Mouse (Mus musculus) mouse embryonic stem cell (cell line): Measurements from ENCODE around the gene Sv2c.

Source experiments
- in situ Hi-C, 2 experiments: fragments of 300-500 bp; cut with MboI; formaldehyde crosslinking; loops; 1 replicate in 1 of 2; 3 replicates in 1 of 2; pipeline ENCODE4 v1.14.3; 2019 to 2020; ENCODE audit warnings: low sequenced_read_pairs in 2 of 2, low pct_unique_long_range_greater_than_20kb in 1 of 2, mixed read lengths in 1 of 2; ENCODE audit not compliant: unreplicated experiment in 1 of 2

Gene Sv2c

DNA sequence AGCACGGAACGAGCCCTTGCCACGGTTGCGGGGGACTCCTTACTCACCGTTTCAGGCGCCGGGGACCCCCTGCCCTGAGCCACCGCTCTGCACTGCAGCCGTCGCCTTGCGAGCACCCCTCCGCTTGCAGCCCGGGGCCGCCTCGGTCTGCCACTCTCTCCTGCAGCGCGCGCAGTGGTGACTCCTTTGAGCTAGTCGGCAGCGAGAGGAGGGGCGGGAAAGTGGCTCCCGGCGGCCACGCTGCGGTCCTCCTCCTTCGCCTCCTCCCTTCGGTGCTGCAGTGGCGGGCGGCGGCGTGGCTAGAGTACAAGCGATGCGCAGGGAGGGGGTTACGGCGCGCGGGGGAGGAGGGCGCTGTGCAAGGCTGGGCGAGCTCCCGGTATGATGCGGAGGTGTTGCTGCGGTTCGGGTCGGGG is at the start of gene Sv2c:
Gene Sv2c (minus strand): TSS at position 177 of the 416 bp plus-strand sequence.
- in situ Hi-C loops: no loop called here

- in situ Hi-C loops: no loop called here
Measured at GRCm38 (mm10) chr13:96180671-96181161, 48.3 kb upstream of the Sv2c start.

GRCm38 (mm10) chr13:96175591-96176212 is 43.3 kb upstream of the Sv2c start:
- in situ Hi-C loops: no loop called here

DNA sequence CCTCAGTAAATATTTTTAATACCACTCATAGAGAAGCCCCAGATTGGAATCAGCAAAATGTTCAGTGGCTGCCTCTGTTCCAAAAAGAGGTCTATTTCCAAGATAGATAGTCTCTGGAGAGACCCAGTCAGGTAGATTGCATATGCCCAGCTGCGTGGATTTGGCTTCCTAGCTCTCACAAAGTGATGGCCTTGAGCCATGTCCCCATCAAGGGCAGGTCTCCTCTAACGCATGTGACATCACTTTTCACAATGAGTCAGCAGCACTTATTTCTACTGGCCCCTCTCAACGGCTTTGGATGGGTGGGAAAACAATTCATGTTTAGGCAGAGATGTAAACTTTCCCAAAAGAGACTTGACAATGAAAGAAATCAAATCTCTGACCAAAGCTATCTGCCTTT is 41.3 kb upstream of the Sv2c start:
- in situ Hi-C loops: no loop called here

- in situ Hi-C loops: no loop called here
Measured at GRCm38 (mm10) chr13:96172290-96172689, 39.9 kb upstream of the Sv2c start.

DNA sequence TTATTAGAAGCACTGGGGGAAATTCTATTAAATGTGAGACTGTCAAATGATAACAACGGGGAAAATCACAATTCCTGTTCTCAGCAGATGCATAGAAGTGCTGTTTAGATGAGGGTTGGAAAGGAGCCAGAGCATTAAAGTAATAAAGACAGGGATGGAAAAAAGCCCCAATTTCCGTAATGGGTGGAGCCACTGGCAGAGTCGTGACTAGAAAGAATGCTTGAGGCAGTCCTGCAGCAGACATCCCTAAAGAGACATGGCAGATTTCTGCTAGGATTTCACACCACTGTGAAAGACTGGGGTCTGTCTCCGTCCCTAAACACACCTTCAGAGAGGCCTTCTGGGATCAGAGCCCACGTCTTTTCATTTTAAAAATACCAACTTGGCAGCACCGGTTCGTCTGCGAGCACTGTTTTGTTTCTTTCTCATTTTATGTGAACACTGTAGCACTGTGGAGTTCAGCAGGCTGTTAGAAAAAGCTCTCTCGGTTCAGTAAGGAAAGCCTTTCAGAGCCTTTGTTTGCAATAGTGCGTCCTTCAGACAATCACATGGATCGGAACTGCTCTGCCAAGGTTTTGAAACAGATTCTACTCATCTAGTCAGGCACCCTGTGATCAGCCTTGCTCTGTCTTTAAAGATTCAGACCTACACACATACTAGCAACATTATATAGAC is 36.8 kb upstream of the Sv2c start:
- in situ Hi-C loops: no loop called here

DNA sequence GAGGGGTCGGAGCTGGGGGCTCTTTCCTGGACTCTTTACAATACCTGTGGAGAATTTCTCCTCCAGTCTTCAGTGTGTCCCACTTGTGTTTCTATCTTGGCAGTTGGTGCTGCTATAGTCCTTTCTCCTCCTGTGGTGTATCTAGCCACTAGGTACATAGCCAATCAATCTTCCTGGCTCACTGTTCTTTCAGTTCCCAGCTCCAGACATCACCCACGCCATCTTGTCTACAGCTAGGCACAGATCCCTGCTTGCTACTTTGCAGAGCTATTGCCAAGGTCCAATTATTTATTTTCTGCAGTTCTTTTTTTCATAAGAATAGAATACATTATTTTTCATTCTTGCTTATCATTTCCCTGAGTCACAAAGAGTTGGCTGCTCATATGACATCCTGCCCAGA is 34.2 kb upstream of the Sv2c start:
- in situ Hi-C loops: no loop called here

- in situ Hi-C loops: no loop called here
Measured at GRCm38 (mm10) chr13:96133363-96134100, 1.2 kb upstream of the Sv2c start.

DNA sequence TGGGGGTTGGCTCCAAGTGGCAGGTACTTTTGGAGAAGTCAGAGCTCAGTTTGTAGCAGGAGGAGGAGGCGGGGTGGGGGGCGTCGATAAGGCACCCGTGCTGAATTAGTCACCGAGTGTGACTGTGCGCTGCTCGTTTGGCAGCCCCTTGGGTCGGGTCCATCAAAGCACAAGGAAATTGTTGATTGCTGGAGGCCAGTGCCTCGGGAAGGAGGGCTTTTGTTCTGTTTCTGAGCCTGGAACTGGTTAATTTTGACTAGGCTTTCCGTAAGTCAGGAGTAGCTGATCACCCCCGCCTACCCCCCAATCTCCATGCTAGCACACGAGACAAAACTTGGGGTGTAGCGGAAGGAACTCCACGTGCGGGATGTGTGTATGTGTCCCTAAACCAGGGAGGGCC is 456 bp upstream of the Sv2c start:
- in situ Hi-C loops: no loop called here

GRCm38 (mm10) chr13:96131911-96132310 is 466 bp downstream of the Sv2c start:
- in situ Hi-C loops: no loop called here

GRCm38 (mm10) chr13:96131050-96131449 is 1.3 kb downstream of the Sv2c start:
- in situ Hi-C loops: no loop called here

GRCm38 (mm10) chr13:96129081-96129480 is 3.3 kb downstream of the Sv2c start:
- in situ Hi-C loops: no loop called here

DNA sequence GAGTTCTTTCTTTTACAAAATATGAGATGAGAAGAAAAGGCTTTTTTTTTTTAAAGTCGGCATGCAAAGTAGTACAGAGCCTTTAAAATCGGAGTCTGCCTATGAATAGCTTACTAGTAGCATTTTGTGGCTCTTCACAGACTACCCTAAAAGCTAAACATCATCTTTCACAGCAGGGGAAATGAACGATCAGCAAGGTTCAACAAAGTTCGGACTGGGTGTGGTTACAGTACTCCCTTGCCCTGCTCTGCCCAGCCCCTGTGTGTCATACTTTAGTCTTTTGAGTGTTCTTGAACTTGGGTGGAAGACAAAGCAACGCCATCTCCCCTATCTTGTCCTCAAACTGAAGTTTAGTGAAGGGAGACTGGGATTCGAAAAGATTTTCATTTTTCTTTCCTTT is 5.7 kb downstream of the Sv2c start:
- in situ Hi-C loops: no loop called here

GRCm38 (mm10) chr13:96125011-96125410 is 7.4 kb downstream of the Sv2c start:
- in situ Hi-C loops: no loop called here

DNA sequence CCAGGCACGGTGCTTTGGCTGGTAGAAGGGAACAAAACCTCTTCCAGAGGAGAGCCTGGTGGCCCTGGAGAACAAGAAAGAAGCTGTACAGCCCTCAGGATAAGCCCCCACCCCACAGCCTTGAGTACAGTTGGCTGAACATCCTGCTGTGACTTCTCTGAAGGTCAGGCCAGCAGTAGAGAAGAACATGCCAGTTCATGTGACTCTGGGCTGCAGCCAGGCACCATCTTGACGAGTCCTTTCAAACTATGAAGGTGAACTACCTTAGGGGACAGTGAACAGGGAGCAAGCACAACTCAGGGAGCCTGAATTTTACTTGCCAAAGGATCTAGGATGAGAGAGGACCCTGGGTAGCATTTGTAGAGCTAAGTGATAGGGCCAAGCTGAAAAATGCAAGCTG is 19.7 kb downstream of the Sv2c start:
- in situ Hi-C loops: no loop called here

GRCm38 (mm10) chr13:96110767-96111166 is 21.6 kb downstream of the Sv2c start:
- in situ Hi-C loops: no loop called here

GRCm38 (mm10) chr13:96106367-96106766 is 26.0 kb downstream of the Sv2c start:
- in situ Hi-C loops: no loop called here

DNA sequence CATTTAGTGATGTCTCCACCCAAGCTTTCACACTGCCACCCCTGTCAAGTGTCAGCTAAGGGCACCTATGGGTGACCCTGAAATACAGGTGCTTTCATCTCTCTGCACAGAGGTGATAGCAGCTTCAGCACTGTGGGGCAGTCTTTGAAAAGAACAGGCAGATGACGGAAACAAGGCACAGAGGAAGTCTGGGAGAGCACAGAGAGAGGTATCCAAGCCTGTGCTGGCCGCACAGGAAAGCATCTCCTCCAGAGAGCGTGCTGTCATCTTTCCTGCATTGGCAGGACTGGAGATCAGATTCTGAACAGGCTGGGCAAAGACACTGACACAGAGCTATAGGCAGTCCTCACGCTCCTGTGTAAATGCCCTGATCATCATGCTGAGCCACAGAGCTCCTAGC is 41.4 kb downstream of the Sv2c start:
- in situ Hi-C loops: no loop called here

DNA sequence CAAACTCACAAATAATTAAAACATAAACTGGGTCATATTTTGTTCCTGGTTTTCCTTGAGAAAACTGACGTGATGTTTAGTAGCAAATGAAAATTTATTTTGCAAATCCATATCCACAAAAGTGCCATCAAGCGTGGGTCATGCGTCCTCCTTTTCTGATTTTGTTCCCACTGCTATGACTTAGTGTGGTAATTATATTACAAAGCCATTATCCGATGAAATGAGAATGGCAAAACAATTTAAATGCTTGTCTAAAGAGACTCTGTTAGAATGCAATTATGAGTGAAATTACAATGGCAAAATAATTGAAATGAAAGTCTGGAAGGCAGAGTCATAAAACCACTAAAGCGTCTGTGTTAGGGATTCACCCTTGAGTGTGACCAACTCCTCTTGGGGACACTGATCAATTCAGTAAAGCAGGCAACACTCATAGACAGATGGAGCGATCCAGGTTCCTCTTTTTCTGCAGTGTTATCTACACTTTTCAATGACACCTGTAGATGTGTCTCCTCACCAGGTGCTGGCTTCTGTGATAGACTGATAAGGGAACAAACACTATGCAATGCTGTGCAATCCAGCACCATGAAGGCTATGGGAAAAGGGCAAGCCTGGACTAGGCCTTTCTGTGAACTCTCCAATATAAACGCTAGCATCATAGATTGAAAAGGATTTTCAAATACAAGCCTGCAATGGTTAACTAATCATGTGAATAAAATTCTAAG is 46.6 kb downstream of the Sv2c start:
- in situ Hi-C loops: no loop called here
